Mouse (Mus musculus): ENCODE results near the gene Zdhhc18.

DNA sequence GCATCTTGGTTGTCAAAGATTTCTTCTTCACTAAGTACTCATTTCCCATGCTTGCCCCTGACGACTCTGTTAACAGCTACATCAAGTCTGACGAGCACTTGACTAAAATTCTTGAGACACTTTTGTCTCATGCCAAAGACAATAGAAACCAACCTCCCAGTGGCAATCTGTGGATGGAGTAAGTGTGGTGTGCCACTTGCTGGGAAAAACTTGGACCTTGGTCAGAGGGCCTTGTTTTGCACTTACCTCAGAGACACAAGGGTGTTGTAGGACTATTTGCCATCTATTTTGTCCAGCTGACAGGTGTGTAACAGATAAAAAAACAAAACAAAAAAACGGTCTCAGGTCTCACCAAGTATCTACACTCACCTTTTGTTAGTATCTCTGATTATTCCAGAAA, 26.2 kb upstream of the Zdhhc18 start:
- TF ChIP-seq CHD2 (IDR thresholded peaks at IDR 0.05; ENCODE audit: low read depth, low read length) (no peak), MAFK (IDR thresholded peaks at IDR 0.05; ENCODE audit: insufficient read depth, low read depth, low read length) (no peak), HCFC1 (IDR thresholded peaks at IDR 0.05; ENCODE audit: borderline replicate concordance, insufficient read depth, low read length) (no peak)
